Mouse (Mus musculus): ENCODE results near the gene Bend3. TPM values are rescaled to one million over a fixed set of nuclear protein-coding genes. Genes with fewer than 3 reads are reported as not detected.
A peak's percentile ranks its signal among the peaks of the same experiment; 100 is the strongest.

The Bend3 gene
- polyA plus RNA-seq, 1 experiment: 0.16 TPM

DNA sequence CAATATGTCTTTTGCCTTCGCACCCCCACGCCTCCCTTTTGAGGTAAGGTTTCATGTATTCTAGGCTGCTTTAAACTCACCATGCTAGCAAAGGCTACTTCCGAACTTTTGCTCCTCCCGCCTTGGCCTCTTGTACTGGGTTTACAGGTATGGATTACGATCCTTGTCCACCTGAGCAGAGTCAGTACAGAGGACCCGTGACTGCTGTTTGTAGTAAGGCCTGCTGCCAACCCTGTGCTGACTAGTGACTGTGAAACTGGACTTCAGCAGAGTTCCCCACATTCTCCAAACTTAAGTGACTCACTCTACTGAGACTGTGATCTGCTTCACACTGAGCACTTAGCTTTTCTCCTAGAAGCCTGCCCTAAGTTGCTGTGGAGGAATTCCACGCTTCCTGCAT lies 59.0 kb downstream of the Bend3 start:
- TF ChIP-seq GATA1 (IDR thresholded peaks at IDR 0.05; ENCODE audit: low read length) (no peak), TAL1 (IDR thresholded peaks at IDR 0.05; ENCODE audit: low read length) (no peak)
- Histone ChIP-seq H3K4me3 (replicated peaks) (no peak overlapping the region), H3K36me3 (ENCODE audit: control insufficient read depth) (peaks cover 26% of the 10 kb centered on the region), H3K9me3 (ENCODE audit: control insufficient read depth, low read length) (no peaks in the 10 kb centered on the region), H3K4me1 (ENCODE audit: control insufficient read depth) (peaks cover 27% of the 10 kb centered on the region), H3K27me3 (ENCODE audit: control insufficient read depth) (no peaks in the 10 kb centered on the region)

DNA sequence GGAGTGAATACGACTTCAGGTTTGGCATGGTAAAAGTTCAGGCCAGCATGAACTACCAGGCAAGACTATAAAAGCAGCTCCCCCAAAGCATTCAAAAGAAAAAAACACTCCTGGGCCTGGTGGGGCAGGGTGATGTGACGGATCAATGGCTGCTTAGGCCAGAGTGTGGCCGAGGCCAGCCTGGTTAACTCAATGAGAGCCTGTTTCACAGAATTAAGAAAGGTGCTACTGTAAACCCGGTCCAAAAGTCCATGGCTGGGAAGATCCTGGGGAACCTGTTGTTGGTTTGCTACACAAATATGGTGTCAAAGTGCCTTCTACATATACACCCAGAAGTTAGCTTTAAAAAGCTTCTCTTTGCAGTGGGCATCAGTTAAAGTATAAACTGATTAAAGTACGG lies 60.2 kb downstream of the Bend3 start:
- no peak for TF ChIP-seq GATA1 (IDR thresholded peaks at IDR 0.05; ENCODE audit: low read length)
- no peak for TF ChIP-seq TAL1 (IDR thresholded peaks at IDR 0.05; ENCODE audit: low read length)
- H3K36me3 ChIP-seq (ENCODE audit: control insufficient read depth): peaks cover 19% of the 10 kb centered on the region

DNA sequence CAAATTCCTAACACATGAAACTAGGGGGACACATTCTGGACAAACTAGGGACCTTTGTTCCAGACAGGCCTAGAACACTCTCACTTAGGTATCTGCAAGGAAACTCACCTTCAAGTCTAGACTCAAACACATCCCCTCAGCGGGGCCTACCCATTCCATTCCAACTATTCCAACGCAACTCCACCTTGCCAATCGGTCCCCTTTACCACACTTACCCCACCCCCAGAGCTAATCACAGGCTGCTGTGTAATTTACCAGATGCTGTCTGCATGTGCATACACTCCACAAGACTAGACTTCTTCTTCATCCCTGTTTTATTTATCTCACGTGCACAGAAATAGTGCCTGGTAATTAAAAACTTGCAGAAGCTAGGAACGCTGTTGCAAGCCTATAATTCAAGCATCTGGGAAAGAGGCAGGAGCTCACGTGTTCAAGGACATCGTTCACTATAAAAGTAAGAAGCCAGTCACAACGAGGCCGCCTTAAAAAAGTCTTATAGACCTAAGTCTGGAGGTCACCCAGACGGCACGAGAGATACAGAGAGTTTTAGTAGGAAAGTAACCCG lies 61.2 kb downstream of the Bend3 start:
- peaks cover 19% of the 10 kb centered on the region for H3K36me3 ChIP-seq (ENCODE audit: control insufficient read depth)
- no peaks in the 10 kb centered on the region for H3K9me3 ChIP-seq (ENCODE audit: control insufficient read depth, low read length)
- no peaks in the 10 kb centered on the region for H3K27me3 ChIP-seq (ENCODE audit: control insufficient read depth)
- peak overlapping the region; percentile 98 for H3K4me3 ChIP-seq (replicated peaks)
- H3K4me1 ChIP-seq (ENCODE audit: control insufficient read depth): peaks cover 27% of the 10 kb centered on the region
- TF ChIP-seq TAL1 (IDR thresholded peaks at IDR 0.05; ENCODE audit: low read length) (no peak), GATA1 (IDR thresholded peaks at IDR 0.05; ENCODE audit: low read length) (no peak)

More for the DNA sequence above, 60.2 kb downstream of the Bend3 start:
- no peaks in the 10 kb centered on the region for H3K9me3 ChIP-seq (ENCODE audit: control insufficient read depth, low read length)
- peaks cover 27% of the 10 kb centered on the region for H3K4me1 ChIP-seq (ENCODE audit: control insufficient read depth)
- H3K4me3 ChIP-seq (replicated peaks): no peak overlapping the region
- H3K27me3 ChIP-seq (ENCODE audit: control insufficient read depth): no peaks in the 10 kb centered on the region

DNA sequence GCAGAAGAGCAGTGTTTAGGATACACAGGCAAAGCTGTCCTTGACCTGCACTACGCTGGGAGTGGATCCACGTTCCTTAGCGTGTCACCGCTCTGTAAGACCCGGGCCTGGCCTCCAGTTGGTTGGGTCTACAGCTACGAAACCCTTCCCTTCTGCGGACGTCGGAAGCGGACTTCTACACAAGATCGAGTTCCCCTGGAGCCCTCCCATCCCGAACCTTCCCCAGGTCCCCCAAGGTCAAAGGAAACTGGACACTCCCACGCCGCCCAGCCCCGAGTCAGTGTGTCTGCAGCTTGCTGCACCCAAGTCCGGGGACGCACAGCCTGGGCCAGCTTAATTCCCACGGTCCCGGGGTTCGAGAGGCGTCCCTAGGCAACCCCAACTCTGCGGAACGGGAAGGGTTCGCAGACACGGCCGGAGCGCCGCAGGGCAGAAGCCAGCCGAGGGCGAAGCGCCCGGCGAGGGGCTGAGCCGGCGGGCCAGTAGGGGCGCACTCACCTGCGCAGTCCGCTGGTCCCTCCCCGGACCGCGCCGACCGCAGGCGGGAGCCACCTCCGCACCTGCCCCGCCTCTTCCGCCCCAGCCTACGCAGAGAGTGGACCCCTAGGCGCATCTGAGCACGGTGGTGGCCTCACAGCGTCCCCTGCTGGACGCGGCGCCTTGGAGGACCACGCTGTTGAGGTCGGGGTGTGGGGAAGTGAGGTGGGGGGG lies 62.0 kb downstream of the Bend3 start, which contains the start of gene 1700021F05Rik:
TSS of gene 1700021F05Rik (minus strand) at position 553 of the 711 bp plus-strand sequence.
- Histone ChIP-seq H3K36me3 (ENCODE audit: control insufficient read depth) (peaks cover 14% of the 10 kb centered on the region), H3K27me3 (ENCODE audit: control insufficient read depth) (no peaks in the 10 kb centered on the region), H3K9me3 (ENCODE audit: control insufficient read depth, low read length) (no peaks in the 10 kb centered on the region), H3K4me3 (replicated peaks) (peak within 1 kb of the TSS; percentile 98), H3K4me1 (ENCODE audit: control insufficient read depth) (peaks cover 27% of the 10 kb centered on the region)
- TF ChIP-seq TAL1 (IDR thresholded peaks at IDR 0.05; ENCODE audit: low read length) (no peak), GATA1 (IDR thresholded peaks at IDR 0.05; ENCODE audit: low read length) (no peak)

DNA sequence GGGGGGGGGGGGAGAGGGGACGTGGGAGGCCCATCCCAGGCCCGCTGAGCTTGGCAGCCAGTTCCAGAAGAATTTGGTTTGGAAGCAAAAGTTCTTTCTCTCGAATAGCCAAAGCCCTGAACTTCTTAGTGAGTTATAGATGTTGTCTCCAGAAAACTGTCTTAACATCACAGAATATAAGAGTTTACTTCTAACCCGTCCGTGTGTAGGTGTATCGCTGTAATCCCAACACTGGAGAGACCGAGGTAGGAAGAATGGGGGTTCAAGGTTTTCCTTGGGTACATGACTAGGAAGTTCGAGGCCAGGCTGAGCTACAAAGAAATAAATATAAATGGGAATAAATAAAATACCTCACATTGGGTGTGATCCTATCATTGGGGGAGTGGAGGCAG lies 62.5 kb downstream of the Bend3 start:
- Histone ChIP-seq H3K4me3 (replicated peaks) (peak overlapping the region; percentile 98), H3K27me3 (ENCODE audit: control insufficient read depth) (no peaks in the 10 kb centered on the region), H3K9me3 (ENCODE audit: control insufficient read depth, low read length) (no peaks in the 10 kb centered on the region), H3K36me3 (ENCODE audit: control insufficient read depth) (peaks cover 10% of the 10 kb centered on the region), H3K4me1 (ENCODE audit: control insufficient read depth) (peaks cover 27% of the 10 kb centered on the region)
- TF ChIP-seq GATA1 (IDR thresholded peaks at IDR 0.05; ENCODE audit: low read length) (no peak), TAL1 (IDR thresholded peaks at IDR 0.05; ENCODE audit: low read length) (no peak)

DNA sequence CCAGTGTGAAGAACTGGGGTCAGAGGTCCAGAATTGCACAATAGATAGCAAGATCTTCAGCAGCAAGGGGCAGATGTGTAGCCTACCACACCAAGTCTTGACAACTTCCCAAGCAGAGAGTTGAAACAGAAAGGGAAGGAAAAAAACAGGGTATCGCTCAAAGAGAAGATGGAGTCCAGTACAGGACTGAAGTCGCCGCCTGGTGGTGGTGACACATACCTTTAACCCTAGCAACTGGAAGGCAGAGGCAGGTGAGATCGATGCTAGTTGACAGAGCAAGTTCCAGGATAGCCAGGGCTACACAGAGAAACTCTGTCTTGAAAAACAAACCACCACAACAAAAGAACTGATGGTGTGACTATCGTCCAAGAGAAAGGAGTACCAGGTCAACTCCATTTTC lies 70.8 kb downstream of the Bend3 start:
- TF ChIP-seq GATA1 (IDR thresholded peaks at IDR 0.05; ENCODE audit: low read length) (no peak), TAL1 (IDR thresholded peaks at IDR 0.05; ENCODE audit: low read length) (no peak)
- H3K9me3 ChIP-seq (ENCODE audit: control insufficient read depth, low read length): peaks cover 5% of the 10 kb centered on the region

DNA sequence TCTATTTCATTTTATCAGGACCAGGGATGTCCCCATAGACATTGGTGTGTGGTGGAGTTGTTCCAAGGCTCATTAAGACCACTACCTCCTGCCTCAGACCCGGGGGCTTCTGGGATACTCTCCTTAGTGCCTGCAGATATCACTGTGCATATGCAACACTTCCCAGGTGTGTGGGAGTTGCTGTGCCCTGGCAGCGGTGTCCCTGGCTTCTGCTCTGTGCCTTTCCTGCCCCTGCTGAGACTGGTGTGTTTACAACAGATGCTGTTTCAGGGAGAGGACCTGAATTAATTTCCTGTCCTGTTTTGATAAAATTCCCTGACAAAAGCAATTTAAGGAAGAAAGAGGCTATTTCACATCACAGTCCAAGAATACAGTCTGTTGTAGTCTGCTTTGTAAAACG lies 72.3 kb downstream of the Bend3 start:
- Histone ChIP-seq H3K36me3 (ENCODE audit: control insufficient read depth) (no peaks in the 10 kb centered on the region), H3K9me3 (ENCODE audit: control insufficient read depth, low read length) (peaks cover 5% of the 10 kb centered on the region), H3K4me1 (ENCODE audit: control insufficient read depth) (no peaks in the 10 kb centered on the region), H3K4me3 (replicated peaks) (no peak overlapping the region), H3K27me3 (ENCODE audit: control insufficient read depth) (no peaks in the 10 kb centered on the region)
- TF ChIP-seq TAL1 (IDR thresholded peaks at IDR 0.05; ENCODE audit: low read length) (no peak), GATA1 (IDR thresholded peaks at IDR 0.05; ENCODE audit: low read length) (no peak)

More for the DNA sequence above, 70.8 kb downstream of the Bend3 start:
- Histone ChIP-seq H3K36me3 (ENCODE audit: control insufficient read depth) (no peaks in the 10 kb centered on the region), H3K4me3 (replicated peaks) (no peak overlapping the region), H3K4me1 (ENCODE audit: control insufficient read depth) (no peaks in the 10 kb centered on the region), H3K27me3 (ENCODE audit: control insufficient read depth) (no peaks in the 10 kb centered on the region)

DNA sequence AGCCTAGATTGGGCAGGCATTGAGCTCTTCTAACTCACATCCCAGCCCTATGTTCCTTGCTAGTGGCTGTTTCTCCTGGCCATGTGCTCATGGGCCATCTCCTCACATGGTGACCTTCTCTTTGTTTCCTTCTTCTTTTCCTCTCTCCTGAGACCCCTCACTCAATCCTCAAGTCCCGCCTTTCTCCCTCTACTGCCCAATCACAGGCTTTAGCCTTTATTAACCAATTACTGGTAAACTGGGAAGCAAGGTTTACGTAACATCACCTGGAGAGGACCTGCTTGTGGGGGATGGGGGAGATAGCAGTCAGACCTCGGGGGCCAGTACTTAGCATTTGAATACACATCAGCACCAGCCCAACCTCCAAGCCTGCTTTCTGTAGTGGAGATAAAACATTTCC lies 72.8 kb downstream of the Bend3 start:
- no peak overlapping the region for H3K4me3 ChIP-seq (replicated peaks)
- peaks cover 5% of the 10 kb centered on the region for H3K9me3 ChIP-seq (ENCODE audit: control insufficient read depth, low read length)
- no peaks in the 10 kb centered on the region for H3K4me1 ChIP-seq (ENCODE audit: control insufficient read depth)
- no peaks in the 10 kb centered on the region for H3K36me3 ChIP-seq (ENCODE audit: control insufficient read depth)
- no peaks in the 10 kb centered on the region for H3K27me3 ChIP-seq (ENCODE audit: control insufficient read depth)
- no peak for TF ChIP-seq TAL1 (IDR thresholded peaks at IDR 0.05; ENCODE audit: low read length)

DNA sequence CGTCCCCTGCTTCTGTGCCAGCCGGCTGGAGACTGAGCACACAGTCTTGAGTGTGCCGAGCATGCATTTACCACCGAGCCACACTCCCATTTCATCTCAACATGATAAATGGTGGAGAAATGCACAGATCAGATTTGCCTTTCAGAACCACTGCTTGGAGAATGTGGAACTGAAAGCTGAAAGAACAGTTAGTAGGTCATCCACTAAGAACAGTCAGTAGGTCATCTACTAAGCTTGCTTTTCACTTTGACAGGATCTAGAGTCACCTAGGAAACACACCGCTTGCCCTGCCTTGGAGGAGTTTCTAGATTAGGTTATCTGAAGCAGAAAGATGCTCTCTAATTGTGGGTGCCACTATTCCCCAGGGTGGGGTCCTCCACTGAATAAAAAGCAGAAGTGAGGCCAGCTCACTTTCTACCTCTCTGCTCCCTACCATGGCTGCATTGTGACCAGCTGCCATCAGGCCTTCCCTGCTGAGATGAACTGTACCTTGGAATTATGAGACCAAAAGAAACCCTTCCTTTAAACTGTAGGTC lies 79.1 kb downstream of the Bend3 start:
- H3K4me3 ChIP-seq (replicated peaks): no peak overlapping the region
- TF ChIP-seq TAL1 (IDR thresholded peaks at IDR 0.05; ENCODE audit: low read length) (no peak), GATA1 (IDR thresholded peaks at IDR 0.05; ENCODE audit: low read length) (no peak)
- H3K27me3 ChIP-seq (ENCODE audit: control insufficient read depth): peaks cover 8% of the 10 kb centered on the region
- peaks cover 7% of the 10 kb centered on the region for H3K4me1 ChIP-seq (ENCODE audit: control insufficient read depth)
- no peaks in the 10 kb centered on the region for H3K36me3 ChIP-seq (ENCODE audit: control insufficient read depth)
- peaks cover 5% of the 10 kb centered on the region for H3K9me3 ChIP-seq (ENCODE audit: control insufficient read depth, low read length)

Data from erythroblast, embryonic 14.5 days (primary cell).